Mouse (Mus musculus) bone marrow macrophage, adult 2 months (primary cell): ENCODE measurements around the gene Sbds.

Source experiments
- CTCF ChIP-seq: IDR thresholded peaks from 2 replicates; pipeline ENCODE4 v1.5.1; 2012; ENCODE audit warnings: low read depth, mild to moderate bottlenecking, low read length, moderate library complexity
- POLR2A ChIP-seq: IDR thresholded peaks from 2 replicates; pipeline ENCODE4 v1.6.1; 2012; ENCODE audit warnings: mild to moderate bottlenecking, low read depth, low read length, borderline replicate concordance

GRCm38 (mm10) chr5:130217406-130217805 is 37.9 kb downstream of the Sbds start:
- TF ChIP-seq POLR2A (no peak), CTCF (no peak)
